Mouse (Mus musculus) left cerebral cortex, postnatal 25 days (tissue): ENCODE data around the gene Crnkl1. TPM values are rescaled to one million over a fixed set of nuclear protein-coding genes. Genes with fewer than 3 reads are reported as not detected.

Source experiments
- DNase-seq, 2 experiments: peaks; one replicate each; pipeline ENCODE4 v3.0.0; 2022; ENCODE audit warnings: low spot score in 2 of 2, mixed read lengths in 1 of 2
- intact Hi-C: fragments of 180-260 bp; cut with DNase I; formaldehyde crosslinking; loops from one replicate; pipeline ENCODE4 v1.15.1; 2025
- microRNA-seq, 2 experiments: library from miRNA; unstranded; fragments of <30 nt; microRNA quantifications; one replicate each; pipeline ENCODE4 v1.2.0; 2022
- total RNA-seq, 2 experiments: library from RNA; stranded (reverse); gene quantifications; 2 replicates each; pipeline ENCODE4 v1.2.3; 2021

The Crnkl1 gene
- total RNA-seq, 2 experiments from 2014 or later: 19.5 to 20.2 TPM

DNA sequence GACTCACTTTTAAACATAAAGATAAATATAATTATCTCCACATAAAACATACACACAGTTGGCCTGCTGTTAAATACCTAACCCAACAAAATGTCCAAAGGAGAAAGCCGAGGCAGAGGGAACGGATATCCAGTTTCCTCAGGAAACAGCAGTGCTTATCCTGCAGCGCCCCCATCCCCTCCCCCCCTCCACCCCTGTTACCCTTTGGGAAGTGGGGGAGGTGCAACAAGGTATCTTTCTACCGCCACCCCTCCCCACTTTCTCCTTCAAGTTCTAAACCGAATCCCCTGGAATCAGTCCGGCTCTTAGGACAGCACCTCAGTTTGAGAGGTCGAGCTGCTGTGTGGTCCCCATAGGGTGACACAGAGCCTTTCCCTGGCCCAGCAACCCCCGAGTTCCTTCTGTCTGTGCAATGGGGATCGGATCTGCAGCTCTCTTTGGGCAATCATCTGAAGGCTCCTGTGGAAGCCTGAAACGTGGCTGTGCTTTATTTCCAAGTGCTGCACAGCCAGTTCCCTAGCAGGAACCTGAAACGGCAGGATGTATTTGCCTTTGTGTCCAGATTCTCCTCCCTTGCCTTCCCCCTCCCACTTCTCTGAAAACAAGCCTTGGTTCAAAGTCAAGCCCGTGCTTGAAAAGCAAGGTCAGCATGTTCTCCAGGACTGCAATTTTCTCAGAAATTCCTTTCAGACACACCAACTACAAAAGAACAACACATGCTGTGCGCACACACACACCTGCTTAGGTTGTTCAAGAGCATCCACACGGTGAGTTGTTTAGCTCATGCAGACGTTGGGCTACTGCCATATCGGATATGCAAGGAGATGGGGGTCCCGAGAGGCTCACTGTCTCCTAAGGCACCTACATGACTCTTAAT lies 50.5 kb downstream of the Crnkl1 start:
- no peak for DNase-seq
- intact Hi-C loops: loop anchor here (2.0 kb wide), 1 partner anchor 23 kb away; no protein-coding TSS in a partner anchor

DNA sequence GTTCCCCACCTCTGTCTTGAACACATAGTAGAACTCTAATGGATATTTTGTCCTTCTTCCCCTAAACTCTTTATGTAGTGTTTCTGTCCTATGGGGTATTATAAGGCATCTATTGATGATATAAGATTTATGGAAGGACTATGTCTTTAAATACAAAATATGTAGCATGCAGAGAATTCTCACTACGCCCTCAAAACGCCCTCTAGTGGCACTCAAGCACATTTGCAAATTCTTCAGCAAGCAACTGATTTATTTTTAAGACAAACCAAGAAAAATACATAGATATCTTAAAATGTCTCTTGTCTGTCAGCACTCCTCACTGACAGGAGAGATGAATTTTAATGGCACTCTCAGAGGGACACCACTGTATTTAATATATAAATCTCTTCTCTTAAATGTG lies 52.4 kb downstream of the Crnkl1 start:
- DNase-seq: no peak
- intact Hi-C loops: loop anchor here (1.0 kb wide), 1 partner anchor 183 kb away; no protein-coding TSS in a partner anchor

DNA sequence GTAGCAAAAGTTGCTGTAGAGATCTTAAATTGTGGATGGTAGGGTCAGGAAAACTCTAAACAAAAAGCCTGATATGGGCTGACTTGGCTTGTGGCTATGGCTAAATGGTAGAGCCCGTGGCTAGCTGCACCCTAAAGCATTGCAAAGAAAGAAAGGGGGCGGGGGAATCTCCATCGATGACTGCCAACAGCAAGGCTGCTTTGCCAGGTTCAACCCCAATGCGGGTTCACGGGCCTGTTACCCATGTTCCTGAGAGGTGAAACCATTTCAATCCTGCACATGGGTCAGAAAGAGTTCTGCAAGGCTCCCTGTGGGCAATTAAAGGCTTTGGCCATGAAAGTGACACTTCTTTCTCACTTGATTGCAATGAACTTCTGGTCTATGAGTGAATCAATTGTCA lies 52.9 kb downstream of the Crnkl1 start:
- DNase-seq: no peak
- intact Hi-C loops: loop anchor here (1.0 kb wide), 1 partner anchor 183 kb away; no protein-coding TSS in a partner anchor

DNA sequence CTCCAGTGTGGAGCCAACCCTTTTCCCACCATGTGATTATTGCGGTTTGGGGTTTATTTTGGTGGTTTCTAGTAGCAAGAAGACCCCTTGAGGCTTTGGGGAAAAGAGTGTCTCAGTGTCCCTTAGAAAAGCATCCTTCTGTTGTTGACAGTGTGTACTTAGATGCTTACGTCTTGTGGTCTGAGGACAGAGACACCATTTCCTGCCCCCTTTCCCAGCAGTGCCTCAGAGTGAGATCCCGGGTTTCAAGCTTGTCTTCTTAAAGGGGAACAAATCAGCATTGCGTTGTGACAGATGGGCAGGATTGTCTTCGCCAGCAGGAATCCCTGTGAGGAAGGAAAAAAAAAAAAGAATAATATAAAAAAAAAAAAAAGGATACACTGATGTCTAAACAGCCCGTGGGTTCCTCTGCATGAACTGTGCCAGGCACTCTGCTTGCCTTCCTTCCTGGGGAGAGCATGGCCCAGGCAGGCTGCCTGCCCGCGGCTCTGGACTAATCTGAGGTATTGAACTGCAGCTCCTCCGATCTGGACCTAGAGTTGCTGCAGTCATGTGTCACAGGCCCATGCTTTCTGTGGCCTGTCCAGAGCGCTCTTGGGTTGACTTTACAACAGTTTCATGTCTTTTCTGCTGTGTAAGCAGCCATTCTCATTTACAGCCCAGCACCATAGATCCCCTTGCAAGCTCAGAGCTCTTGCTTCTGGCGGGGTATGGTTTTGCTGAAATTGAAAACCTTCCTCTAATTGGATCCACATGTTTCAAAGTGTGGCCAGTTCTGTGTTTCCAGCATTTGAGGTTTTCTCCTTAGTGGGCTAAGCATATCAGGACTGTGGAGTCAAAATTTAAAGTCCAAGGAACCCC lies 53.7 kb downstream of the Crnkl1 start:
- no peak for DNase-seq
- intact Hi-C loops: no loop called here

DNA sequence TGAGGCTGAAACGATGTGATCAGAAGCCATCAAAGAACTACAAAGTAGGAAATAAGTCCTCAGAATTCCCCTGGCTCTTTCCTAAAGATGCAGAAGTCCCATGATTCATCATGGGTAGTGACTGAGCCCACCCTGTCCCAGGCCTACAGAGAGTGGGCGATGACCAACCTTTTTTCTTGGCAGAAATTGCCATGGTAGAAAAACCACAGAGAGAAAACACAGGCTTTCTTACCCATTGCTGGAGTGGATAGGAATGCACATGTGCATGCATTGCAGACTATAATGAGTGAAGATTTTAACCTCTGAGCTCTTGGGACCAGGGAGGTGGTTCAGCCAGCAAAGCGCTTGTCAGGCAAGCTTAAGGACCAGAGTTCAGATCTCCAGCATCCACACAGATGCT lies 57.6 kb downstream of the Crnkl1 start:
- intact Hi-C loops: no loop called here

DNA sequence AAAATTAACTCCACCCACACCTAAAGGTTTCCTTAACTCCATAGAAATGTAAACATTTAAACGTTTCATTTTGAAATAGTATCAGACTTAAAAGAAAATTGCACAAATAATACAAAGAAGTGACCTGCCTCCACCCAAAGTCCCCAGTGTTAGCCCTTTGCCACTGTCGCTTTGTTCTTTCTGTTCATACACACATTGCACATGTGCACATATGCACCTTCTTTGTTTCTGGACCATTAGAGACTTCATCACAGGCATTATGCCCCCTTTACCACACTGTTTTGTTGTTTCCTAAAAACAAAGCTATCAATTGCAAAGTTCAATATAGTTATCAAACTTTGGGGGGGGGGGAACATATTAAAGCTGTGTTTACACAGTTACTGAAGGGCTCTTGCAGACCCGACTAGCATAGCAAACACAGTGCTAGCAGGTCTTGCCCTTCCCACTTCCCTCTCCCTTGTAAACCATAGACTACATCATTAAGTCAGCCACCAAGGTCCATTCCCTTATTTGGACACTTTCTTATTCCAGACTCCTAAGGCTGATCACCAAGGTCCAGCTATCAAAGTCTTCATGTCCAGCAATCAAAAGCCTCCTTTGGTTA lies 59.8 kb downstream of the Crnkl1 start:
- intact Hi-C loops: no loop called here
- no peak for DNase-seq

More for the DNA sequence above, 57.6 kb downstream of the Crnkl1 start:
- DNase-seq: no peak

DNA sequence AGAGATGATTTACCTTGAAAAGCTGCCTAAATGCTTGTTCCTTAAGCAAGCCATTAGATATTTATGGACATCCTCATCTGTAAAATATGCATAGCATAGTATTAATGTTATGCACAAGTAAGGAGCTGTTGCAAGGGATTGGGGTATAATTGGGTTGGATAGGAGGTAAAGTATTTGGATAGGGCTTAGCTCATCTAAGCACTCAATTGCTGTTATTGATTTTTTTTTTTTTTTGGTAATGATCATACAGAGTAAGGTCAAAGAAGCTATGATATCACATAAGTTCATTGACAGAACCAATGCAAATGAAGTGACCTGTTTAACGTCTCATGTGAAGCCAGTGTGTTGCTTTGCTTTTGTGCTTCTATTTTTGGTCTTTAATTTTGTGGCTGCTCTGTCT lies 60.9 kb downstream of the Crnkl1 start:
- intact Hi-C loops: no loop called here
- DNase-seq: no peak

DNA sequence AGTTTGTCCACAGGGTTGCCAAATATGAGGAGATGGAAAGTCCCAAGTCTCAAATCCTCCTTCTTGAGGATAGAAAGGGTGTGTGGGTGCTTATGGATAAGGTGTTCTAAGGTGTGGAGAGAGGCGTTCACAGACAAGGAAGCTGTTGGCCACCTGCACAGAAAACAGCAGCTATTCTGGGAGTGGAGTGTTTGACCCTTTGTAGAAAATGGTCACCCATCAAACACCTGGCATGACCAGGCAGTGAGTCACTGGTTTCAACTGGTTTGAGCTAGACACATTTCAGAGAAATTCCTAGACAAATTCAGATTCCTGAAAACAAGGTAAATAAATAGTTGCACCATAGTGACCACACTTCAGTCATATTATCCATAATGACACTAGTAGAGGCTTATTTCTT lies 62.7 kb downstream of the Crnkl1 start:
- intact Hi-C loops: no loop called here
- no peak for DNase-seq

DNA sequence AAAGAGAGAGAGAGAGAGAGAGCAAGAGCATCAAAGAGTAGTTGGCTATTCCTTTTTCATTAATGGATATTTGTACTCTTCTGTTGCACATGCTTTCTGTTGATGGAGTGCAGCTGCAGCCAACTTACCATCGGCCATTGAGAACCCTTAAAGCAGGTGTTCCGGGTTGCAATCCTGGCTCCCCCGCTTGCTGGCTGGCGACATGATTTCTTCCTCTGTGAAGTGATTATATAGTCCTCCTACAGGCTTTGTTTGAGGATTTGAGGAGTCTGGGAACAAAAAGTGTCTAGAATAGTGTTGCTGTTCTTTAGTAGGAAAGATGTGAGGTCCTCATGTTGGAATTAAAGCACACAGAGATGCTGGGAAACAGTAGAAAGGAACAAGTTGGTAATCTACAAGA lies 63.5 kb downstream of the Crnkl1 start:
- peak in 1 of 2 experiments; percentile 36 for DNase-seq
- intact Hi-C loops: no loop called here

Small RNA genes within 50 kb of the gene (microRNA-seq; reads per million reads assigned to microRNA genes)
- 0 reads per million in 2 experiments for gene Gm25026

Other genes starting within 250 kb of the Crnkl1 start
- gene Naa20, start 32.9 kb downstream of the Crnkl1 start, total RNA-seq: 10 to 100 TPM; 75.0 to 82.0 TPM
- 1 to 10 TPM; 3.2 to 4.1 TPM for gene Cfap61, start 230 bp downstream of the Crnkl1 start, total RNA-seq